Mouse (Mus musculus): ENCODE data around the gene Sec22c.

DNA sequence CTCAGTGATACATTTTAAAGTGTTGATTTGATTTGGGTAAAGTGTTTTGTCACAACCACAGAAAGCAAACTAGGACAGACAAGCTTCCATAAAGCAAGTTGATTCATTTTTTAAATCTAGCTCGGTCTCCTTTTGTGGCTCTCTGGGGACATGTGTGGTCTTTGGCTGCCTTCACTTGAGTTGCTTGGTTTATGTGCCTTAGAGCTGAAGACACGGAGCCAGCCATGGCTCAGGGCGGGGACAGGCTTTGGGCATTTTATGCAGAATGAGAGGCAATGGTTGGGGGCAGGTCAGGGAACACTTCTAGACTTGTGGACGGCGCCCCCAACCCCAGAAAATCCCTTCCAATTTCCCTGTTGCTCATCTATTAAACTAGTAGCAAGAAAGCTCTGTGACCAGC, 31.6 kb downstream of the Sec22c start:
- TF ChIP-seq CTCF (IDR thresholded peaks at IDR 0.05; ENCODE audit: borderline replicate concordance, insufficient read depth, low read length) (no peak), POLR2A (IDR thresholded peaks at IDR 0.05; ENCODE audit: low read depth, low read length) (no peak)
